Mouse (Mus musculus) forebrain, embryonic 16.5 days (tissue): ENCODE data around the gene Ppp2r3a. TPM values are rescaled to one million over a fixed set of nuclear protein-coding genes. Genes with fewer than 3 reads are reported as not detected.
A peak's percentile ranks its signal among the peaks of the same experiment; 100 is the strongest.

ENCODE experiments used
- ATAC-seq: fragments of 200-750 bp; cut with Nextera tagmentation; 2 replicates; pipeline ENCODE4 v1.8.0; 2017; ENCODE audit warnings: mild to moderate bottlenecking, moderate library complexity
- H3K27ac ChIP-seq: fragments of 300-500 bp; sonication (generic); 2 replicates; pipeline ENCODE4 v1.5.1; 2014; ENCODE audit warnings: low read length, control low read depth
- H3K27me3 ChIP-seq: fragments of 300-500 bp; sonication (generic); replicated peaks from 2 replicates; pipeline ENCODE4 v1.6.1; 2014; ENCODE audit warnings: low read length; ENCODE audit not compliant: control insufficient read depth, insufficient read depth
- H3K36me3 ChIP-seq: fragments of 300-500 bp; sonication (generic); 2 replicates; pipeline ENCODE4 v1.6.1; 2014; ENCODE audit not compliant: control insufficient read depth, insufficient read depth
- H3K4me1 ChIP-seq: fragments of 300-500 bp; sonication (generic); replicated peaks from 2 replicates; pipeline ENCODE4 v1.6.1; 2014; ENCODE audit warnings: low read length; ENCODE audit not compliant: control insufficient read depth, insufficient read depth
- H3K4me2 ChIP-seq: fragments of 300-500 bp; sonication (generic); 2 replicates; pipeline ENCODE4 v1.6.1; 2014; ENCODE audit warnings: mild to moderate bottlenecking, low read length, control low read depth
- H3K4me3 ChIP-seq: fragments of 300-500 bp; sonication (generic); replicated peaks from 2 replicates; pipeline ENCODE4 v1.5.1; 2014; ENCODE audit warnings: mild to moderate bottlenecking, low read length, control low read depth
- H3K9ac ChIP-seq: fragments of 300-500 bp; sonication (generic); replicated peaks from 2 replicates; pipeline ENCODE4 v1.6.1; 2014; ENCODE audit warnings: low read depth, low read length, control low read depth
- H3K9me3 ChIP-seq: fragments of 300-500 bp; sonication (generic); 2 replicates; pipeline ENCODE4 v1.6.1; 2016; ENCODE audit warnings: low read length; ENCODE audit not compliant: control insufficient read depth
- WGBS: fragments of 180-500 bp; shearing (Covaris S2); extraction: QIAGEN DNeasy Blood & Tissue Kit; methylation state at CpG from one replicate; pipeline ENCODE4 v1.1.7; 2014; 5-methylcytosine and 5-hydroxymethylcytosine counted together
- polyA plus RNA-seq: library from polyadenylated mRNA; unstranded; fragments of >200 nt; fragmentation: Nextera tagmentation; extraction: Ambion mirVana; gene quantifications from 2 replicates; pipeline ENCODE4 v1.2.1, GENCODE M21; 2015

Ppp2r3a gene
- polyA plus RNA-seq, 1 experiment from 2014 or later, result 25.2 TPM

DNA sequence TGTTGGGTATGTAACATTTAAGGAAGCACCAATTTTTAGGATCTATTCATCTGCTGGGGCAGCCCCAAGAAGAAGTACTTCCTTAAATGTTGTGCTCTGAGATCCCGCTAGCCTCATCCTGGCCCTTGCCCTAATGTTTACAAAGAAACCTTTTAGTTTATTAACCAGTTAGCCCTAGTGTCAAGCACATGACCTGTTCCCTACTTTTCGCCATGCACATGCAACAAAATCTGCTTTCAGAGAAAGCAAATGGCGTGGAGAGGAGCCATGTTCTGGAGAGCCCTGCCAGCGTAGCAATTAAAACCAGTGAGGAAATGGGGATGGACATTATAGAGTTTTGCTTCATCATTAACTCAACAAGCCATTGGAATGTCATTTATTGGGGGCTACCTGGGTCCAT is 30.3 kb upstream of the Ppp2r3a start:
- Histone ChIP-seq H3K4me2 (no peak overlapping the region), H3K9me3 (no peaks in the 10 kb centered on the region), H3K4me1 (peaks cover 4% of the 10 kb centered on the region), H3K27ac (no peak overlapping the region), H3K9ac (no peak overlapping the region), H3K4me3 (no peak overlapping the region), H3K36me3 (no peaks in the 10 kb centered on the region), H3K27me3 (no peaks in the 10 kb centered on the region)
- 68% methylated on average over 4 of the region's 4 CpGs for WGBS
- no peak for ATAC-seq

DNA sequence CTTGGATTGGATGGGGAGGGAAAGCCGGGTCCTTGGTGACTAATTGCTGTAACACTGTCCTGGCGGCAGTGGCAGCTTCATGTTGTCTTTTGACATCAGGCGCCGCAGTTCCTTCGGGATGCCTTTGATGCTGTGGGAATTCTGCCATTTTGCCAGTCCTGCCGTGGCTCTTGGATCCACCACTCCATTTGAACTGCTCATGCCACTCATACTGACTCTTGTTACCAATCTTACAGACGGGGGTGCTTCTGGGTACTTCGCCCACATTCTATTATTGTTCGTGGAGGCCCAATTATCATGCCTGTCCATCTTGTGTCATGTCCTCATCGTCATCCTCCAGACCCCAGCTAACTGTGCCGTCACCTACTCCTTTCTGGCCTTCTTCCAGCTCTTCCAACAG is 29.7 kb upstream of the Ppp2r3a start:
- Histone ChIP-seq H3K27ac (no peak overlapping the region), H3K4me3 (no peak overlapping the region), H3K4me1 (peaks cover 4% of the 10 kb centered on the region), H3K9me3 (no peaks in the 10 kb centered on the region), H3K4me2 (no peak overlapping the region), H3K9ac (no peak overlapping the region), H3K36me3 (no peaks in the 10 kb centered on the region), H3K27me3 (no peaks in the 10 kb centered on the region)
- ATAC-seq, result no peak
- 83% methylated on average over 11 of the region's 11 CpGs for WGBS

GRCm38 (mm10) chr9:101280867-101281266 is 29.3 kb upstream of the Ppp2r3a start:
- H3K9ac ChIP-seq, result no peak overlapping the region
- peaks cover 4% of the 10 kb centered on the region for H3K4me1 ChIP-seq
- H3K27me3 ChIP-seq, result no peaks in the 10 kb centered on the region
- no peaks in the 10 kb centered on the region for H3K36me3 ChIP-seq
- H3K4me2 ChIP-seq, result no peak overlapping the region
- H3K9me3 ChIP-seq, result no peaks in the 10 kb centered on the region
- H3K4me3 ChIP-seq, result no peak overlapping the region
- 77% methylated on average over 6 of the region's 6 CpGs for WGBS
- no peak overlapping the region for H3K27ac ChIP-seq
- ATAC-seq, result no peak

DNA sequence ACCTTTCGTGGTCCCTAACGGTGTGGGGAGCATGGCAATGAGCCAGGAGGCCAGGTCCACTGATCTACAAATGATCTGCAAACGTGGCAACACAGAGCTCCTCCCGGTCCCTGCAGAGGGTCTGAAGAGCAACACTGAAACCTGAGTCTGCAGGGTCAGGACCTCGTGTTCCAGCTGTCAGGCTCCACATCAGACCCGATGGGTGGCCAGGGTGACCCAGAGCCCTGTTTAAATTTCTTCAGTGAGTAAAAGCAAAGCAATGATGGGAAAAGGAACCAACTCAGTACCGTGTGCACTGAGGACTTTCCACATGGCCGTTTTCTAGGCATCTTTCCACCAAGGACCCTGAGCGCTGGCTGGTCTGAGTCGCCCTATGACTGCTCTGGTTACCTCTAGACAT is 28.6 kb upstream of the Ppp2r3a start:
- Histone ChIP-seq H3K4me1 (peaks cover 4% of the 10 kb centered on the region), H3K4me3 (no peak overlapping the region), H3K4me2 (no peak overlapping the region), H3K9me3 (no peaks in the 10 kb centered on the region), H3K27ac (no peak overlapping the region), H3K36me3 (no peaks in the 10 kb centered on the region), H3K9ac (no peak overlapping the region), H3K27me3 (no peaks in the 10 kb centered on the region)
- ATAC-seq, result no peak
- 79% methylated on average over 10 of the region's 10 CpGs for WGBS

DNA sequence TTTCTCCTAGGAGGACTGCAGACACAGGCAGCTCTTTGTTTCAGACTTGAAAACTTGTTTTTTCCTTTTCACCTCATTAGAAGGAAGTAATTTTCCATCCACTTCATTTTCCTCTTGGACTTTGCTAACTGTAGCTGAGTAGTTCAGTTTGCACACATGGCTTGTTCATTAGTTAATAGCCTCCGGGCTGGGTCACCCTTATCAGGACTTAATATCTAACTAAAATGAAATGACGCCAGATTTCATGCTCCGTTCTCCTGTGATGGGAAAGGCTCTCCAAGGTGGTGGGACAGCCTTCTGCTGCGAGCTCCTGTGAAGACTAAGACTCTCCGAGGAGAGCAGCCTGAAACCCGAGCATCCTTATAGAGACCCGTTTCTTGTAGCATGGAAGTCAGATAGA is 21.1 kb upstream of the Ppp2r3a start:
- no peaks in the 10 kb centered on the region for H3K9me3 ChIP-seq
- 90% methylated on average over 7 of the region's 7 CpGs for WGBS

DNA sequence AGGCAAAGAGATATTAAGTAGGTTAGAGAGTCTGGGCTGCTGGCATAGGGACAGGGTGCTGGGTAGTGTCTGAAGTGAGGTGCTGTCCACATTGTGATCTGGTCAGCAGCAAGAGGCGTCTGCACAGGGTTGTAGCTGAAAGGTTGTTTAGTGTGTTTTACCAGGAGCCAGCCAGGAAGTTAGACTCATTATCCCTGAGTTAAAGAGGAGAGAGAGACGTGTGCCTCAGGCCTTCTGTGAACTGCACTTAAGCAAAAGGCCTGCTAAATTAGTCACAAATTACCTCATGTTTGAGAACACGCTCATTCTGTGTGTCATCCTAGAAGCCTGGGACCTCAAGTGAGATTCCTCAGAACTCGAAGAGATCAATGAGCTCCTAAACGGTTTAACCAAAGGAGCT is 18.4 kb upstream of the Ppp2r3a start:
- Histone ChIP-seq H3K9me3 (no peaks in the 10 kb centered on the region), H3K27ac (no peak overlapping the region), H3K4me1 (peaks cover 8% of the 10 kb centered on the region), H3K36me3 (no peaks in the 10 kb centered on the region), H3K4me2 (no peak overlapping the region), H3K4me3 (no peak overlapping the region), H3K9ac (no peak overlapping the region), H3K27me3 (no peaks in the 10 kb centered on the region)
- WGBS, result 28% methylated on average over 5 of the region's 5 CpGs
- no peak for ATAC-seq

More for the DNA sequence above, 21.1 kb upstream of the Ppp2r3a start:
- Histone ChIP-seq H3K4me1 (no peaks in the 10 kb centered on the region), H3K4me3 (no peak overlapping the region), H3K27ac (no peak overlapping the region), H3K27me3 (no peaks in the 10 kb centered on the region), H3K9ac (no peak overlapping the region), H3K36me3 (no peaks in the 10 kb centered on the region), H3K4me2 (no peak overlapping the region)
- ATAC-seq, result no peak

DNA sequence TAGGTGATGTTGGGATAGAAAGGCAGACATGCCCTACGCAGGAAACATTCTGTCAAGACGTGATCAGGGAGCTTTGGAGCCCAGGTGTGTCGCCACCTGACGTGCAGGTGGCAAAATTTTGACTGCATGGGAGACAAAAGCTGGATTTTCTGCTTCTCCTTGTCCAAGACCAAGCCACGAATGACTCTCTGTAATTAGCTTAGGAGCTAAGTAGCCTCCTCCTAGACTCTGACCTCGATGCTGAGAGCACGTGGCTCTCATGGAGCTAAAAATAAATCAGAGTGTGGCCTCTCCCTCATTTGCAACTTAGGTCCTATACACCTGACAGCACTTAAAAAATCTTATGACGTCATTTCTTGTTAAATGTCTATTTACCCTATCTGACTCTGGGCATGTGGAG is 14.4 kb upstream of the Ppp2r3a start:
- Histone ChIP-seq H3K9ac (no peak overlapping the region), H3K4me3 (no peak overlapping the region), H3K27ac (0 out of 2 replicates have a peak overlapping the region, but pooled peaks have one; percentile 5), H3K27me3 (no peaks in the 10 kb centered on the region), H3K9me3 (no peaks in the 10 kb centered on the region), H3K4me2 (peak overlapping the region; percentile 1; the same call in 1 of the 2 replicates), H3K36me3 (no peaks in the 10 kb centered on the region), H3K4me1 (peaks cover 13% of the 10 kb centered on the region)
- 69% methylated on average over 8 of the region's 8 CpGs for WGBS
- ATAC-seq, result no peak

- Histone ChIP-seq H3K27me3 (no peaks in the 10 kb centered on the region), H3K36me3 (no peaks in the 10 kb centered on the region), H3K9ac (0 out of 2 replicates have a peak overlapping the region, but pooled peaks have one; percentile 7), H3K9me3 (no peaks in the 10 kb centered on the region), H3K4me3 (no peak overlapping the region), H3K4me1 (peaks cover 13% of the 10 kb centered on the region), H3K4me2 (peak overlapping the region; percentile 1), H3K27ac (0 out of 2 replicates have a peak overlapping the region, but pooled peaks have one; percentile 5)
- 33% methylated on average over 6 of the region's 6 CpGs for WGBS
- peak; percentile 85 for ATAC-seq
Observed at GRCm38 (mm10) chr9:101265546-101265945, 14.0 kb upstream of the Ppp2r3a start.

- no peak overlapping the region for H3K4me2 ChIP-seq
- 78% methylated on average over 3 of the region's 3 CpGs for WGBS
- ATAC-seq, result no peak
- no peaks in the 10 kb centered on the region for H3K9me3 ChIP-seq
- peaks cover 13% of the 10 kb centered on the region for H3K4me1 ChIP-seq
- no peaks in the 10 kb centered on the region for H3K27me3 ChIP-seq
- no peaks in the 10 kb centered on the region for H3K36me3 ChIP-seq
- no peak overlapping the region for H3K4me3 ChIP-seq
- H3K27ac ChIP-seq, result no peak overlapping the region
- H3K9ac ChIP-seq, result no peak overlapping the region
Observed at GRCm38 (mm10) chr9:101262815-101263214, 11.2 kb upstream of the Ppp2r3a start.

GRCm38 (mm10) chr9:101261989-101262571 is 10.5 kb upstream of the Ppp2r3a start:
- Histone ChIP-seq H3K27me3 (no peaks in the 10 kb centered on the region), H3K4me3 (no peak overlapping the region), H3K9me3 (no peaks in the 10 kb centered on the region), H3K9ac (no peak overlapping the region), H3K4me1 (peaks cover 13% of the 10 kb centered on the region), H3K36me3 (no peaks in the 10 kb centered on the region), H3K27ac (no peak overlapping the region), H3K4me2 (no peak overlapping the region)
- ATAC-seq, result no peak
- 41% methylated on average over 11 of the region's 11 CpGs for WGBS
